Mouse (Mus musculus) CH12.LX (cell line): ENCODE data around the gene Trim80. TPM values are rescaled to one million over a fixed set of nuclear protein-coding genes. Genes with fewer than 3 reads are reported as not detected.

ENCODE experiments used
- DNase-seq: peaks from one replicate; pipeline ENCODE4 v3.0.0-alpha.2; 2013; ENCODE audit errors: extremely low read depth
- H3K27ac ChIP-seq: 2 replicates; pipeline ENCODE4 v1.5.1; 2012; ENCODE audit warnings: low read depth, mild to moderate bottlenecking, control low read depth, moderate library complexity; ENCODE audit not compliant: insufficient read depth
- H3K27me3 ChIP-seq: replicated peaks from 2 replicates; pipeline ENCODE3; 2012; ENCODE audit warnings: inconsistent platforms
- H3K36me3 ChIP-seq, 2 experiments: replicated peaks in 1 of 2; 2 replicates each; pipeline versions ENCODE3 to v1.6.1; 2012; ENCODE audit warnings: inconsistent platforms in 1 of 2, low read length in 1 of 2, mild to moderate bottlenecking in 1 of 2, mixed read lengths in 1 of 2, moderate library complexity in 1 of 2; ENCODE audit not compliant: control insufficient read depth in 1 of 2, insufficient read depth in 1 of 2
- H3K4me1 ChIP-seq, 2 experiments: 2 replicates each; pipeline ENCODE4 v1.6.1; 2012; ENCODE audit warnings: inconsistent platforms in 1 of 2, moderate library complexity in 1 of 2; ENCODE audit not compliant: insufficient read depth in 2 of 2, control insufficient read depth in 1 of 2
- H3K4me2 ChIP-seq: 2 replicates; pipeline ENCODE4 v1.6.1; 2012; ENCODE audit warnings: low read depth, mild to moderate bottlenecking, control low read depth; ENCODE audit not compliant: poor library complexity, insufficient read depth, severe bottlenecking
- H3K4me3 ChIP-seq, 3 experiments: fragments of 150-350 bp in 1 of 3; sonication (generic) in 1 of 3; replicated peaks in 1 of 3; 2 replicates each; pipeline versions ENCODE3 to v1.5.1; 2011 to 2012; ENCODE audit warnings: low read depth in 2 of 3, low read length in 2 of 3, mild to moderate bottlenecking in 2 of 3, moderate library complexity in 2 of 3, control low read depth in 1 of 3, improper control_type of control experiment in 1 of 3, inconsistent platforms in 1 of 3, mixed read lengths in 1 of 3; ENCODE audit not compliant: poor library complexity in 1 of 3
- H3K79me2 ChIP-seq: replicated peaks from 2 replicates; pipeline ENCODE4 v1.6.1; 2012; ENCODE audit warnings: mild to moderate bottlenecking, moderate library complexity; ENCODE audit not compliant: control insufficient read depth, poor library complexity, insufficient read depth, severe bottlenecking; ENCODE audit errors: extremely low read depth
- H3K9ac ChIP-seq: 2 replicates; pipeline ENCODE4 v1.6.1; 2012; ENCODE audit warnings: low read depth, mild to moderate bottlenecking, control low read depth, moderate library complexity; ENCODE audit not compliant: insufficient read depth
- H3K9me3 ChIP-seq: replicated peaks from 2 replicates; pipeline ENCODE3; 2012; ENCODE audit warnings: low read length, inconsistent platforms, mixed read lengths
- CHD1 ChIP-seq: IDR thresholded peaks from 2 replicates; pipeline ENCODE4 v1.6.1; 2012; ENCODE audit warnings: low read depth, low read length, improper control_type of control experiment, inconsistent platforms
- CHD2 ChIP-seq: IDR thresholded peaks from 2 replicates; pipeline ENCODE4 v1.6.1; 2011; ENCODE audit warnings: low read length, improper control_type of control experiment
- CTCF ChIP-seq, 2 experiments: IDR thresholded peaks in 1 of 2; conservative IDR thresholded peaks in 1 of 2; 2 replicates each; pipeline ENCODE4 v1.5.1; 2011 to 2012; ENCODE audit warnings: low read depth in 2 of 2, low read length in 2 of 2, improper control_type of control experiment in 1 of 2, inconsistent platforms in 1 of 2, mild to moderate bottlenecking in 1 of 2, moderate library complexity in 1 of 2
- E2F4 ChIP-seq: IDR thresholded peaks from 2 replicates; pipeline ENCODE4 v1.6.1; 2011; ENCODE audit warnings: low read depth, low read length, improper control_type of control experiment; ENCODE audit not compliant: insufficient replicate concordance
- ELF1 ChIP-seq: IDR thresholded peaks from 2 replicates; pipeline ENCODE4 v1.6.1; 2014; ENCODE audit warnings: low read depth, mild to moderate bottlenecking, inconsistent platforms, low read length, improper control_type of control experiment
- ETS1 ChIP-seq: conservative IDR thresholded peaks from 2 replicates; pipeline ENCODE4 v1.6.1; 2012; ENCODE audit warnings: low read depth, mild to moderate bottlenecking, inconsistent platforms, low read length, improper control_type of control experiment, moderate library complexity
- GABPA ChIP-seq: IDR thresholded peaks from 2 replicates; pipeline ENCODE4 v1.6.1; 2012; ENCODE audit warnings: low read depth, low read length, improper control_type of control experiment, inconsistent platforms; ENCODE audit not compliant: insufficient replicate concordance
- HCFC1 ChIP-seq: IDR thresholded peaks from 2 replicates; pipeline ENCODE4 v1.6.1; 2012; ENCODE audit warnings: low read depth, mild to moderate bottlenecking, inconsistent platforms, low read length, improper control_type of control experiment
- IRF4 ChIP-seq: IDR thresholded peaks from 2 replicates; pipeline ENCODE4 v1.6.1; 2014; ENCODE audit warnings: low read depth, mild to moderate bottlenecking, inconsistent platforms, low read length, improper control_type of control experiment
- JUN ChIP-seq: IDR thresholded peaks from 2 replicates; pipeline ENCODE4 v1.6.1; 2011; ENCODE audit warnings: low read depth, mild to moderate bottlenecking, low read length, improper control_type of control experiment, moderate library complexity; ENCODE audit not compliant: insufficient read depth
- KAT2A ChIP-seq: IDR thresholded peaks from 2 replicates; pipeline ENCODE4 v1.6.1; 2012; ENCODE audit warnings: low read length, improper control_type of control experiment, inconsistent platforms; ENCODE audit not compliant: insufficient replicate concordance
- MAFK ChIP-seq: IDR thresholded peaks from 2 replicates; pipeline ENCODE4 v1.6.1; 2011; ENCODE audit warnings: low read length, improper control_type of control experiment; ENCODE audit not compliant: insufficient replicate concordance
- MAX ChIP-seq: IDR thresholded peaks from 2 replicates; pipeline ENCODE4 v1.6.1; 2011; ENCODE audit warnings: low read length, improper control_type of control experiment
- MAZ ChIP-seq: IDR thresholded peaks from 2 replicates; pipeline ENCODE4 v1.6.1; 2012; ENCODE audit warnings: low read depth, mild to moderate bottlenecking, inconsistent platforms, low read length, improper control_type of control experiment, moderate library complexity
- MEF2A ChIP-seq: IDR thresholded peaks from 2 replicates; pipeline ENCODE4 v1.6.1; 2014; ENCODE audit warnings: low read depth, mild to moderate bottlenecking, inconsistent platforms, low read length, improper control_type of control experiment, borderline replicate concordance
- MXI1 ChIP-seq: IDR thresholded peaks from 2 replicates; pipeline ENCODE4 v1.6.1; 2011; ENCODE audit warnings: mild to moderate bottlenecking, low read depth, low read length, improper control_type of control experiment
- MYC ChIP-seq: IDR thresholded peaks from 2 replicates; pipeline ENCODE4 v1.6.1; 2011; ENCODE audit warnings: low read depth, mild to moderate bottlenecking, improper control_type of control experiment, low read length
- NELFE ChIP-seq: IDR thresholded peaks from 2 replicates; pipeline ENCODE4 v1.6.1; 2011; ENCODE audit warnings: low read depth, low read length, improper control_type of control experiment
- NRF1 ChIP-seq: IDR thresholded peaks from 2 replicates; pipeline ENCODE4 v1.6.1; 2014; ENCODE audit warnings: low read depth, mild to moderate bottlenecking, inconsistent platforms, low read length, improper control_type of control experiment, moderate library complexity
- RAD21 ChIP-seq: IDR thresholded peaks from 2 replicates; pipeline ENCODE4 v1.6.1; 2011; ENCODE audit warnings: low read depth, mild to moderate bottlenecking, low read length, improper control_type of control experiment, moderate library complexity
- RCOR1 ChIP-seq: conservative IDR thresholded peaks from 2 replicates; pipeline ENCODE4 v1.6.1; 2012; ENCODE audit warnings: low read depth, mild to moderate bottlenecking, inconsistent platforms, low read length, improper control_type of control experiment
- SIN3A ChIP-seq: IDR thresholded peaks from 2 replicates; pipeline ENCODE4 v1.6.1; 2012; ENCODE audit warnings: low read length, improper control_type of control experiment, inconsistent platforms
- SMC3 ChIP-seq: IDR thresholded peaks from 2 replicates; pipeline ENCODE4 v1.6.1; 2011; ENCODE audit warnings: low read depth, low read length, improper control_type of control experiment
- TBP ChIP-seq: conservative IDR thresholded peaks from 2 replicates; pipeline ENCODE4 v1.6.1; 2011; ENCODE audit warnings: low read depth, low read length, improper control_type of control experiment
- TCF12 ChIP-seq: IDR thresholded peaks from 2 replicates; pipeline ENCODE4 v1.6.1; 2014; ENCODE audit warnings: low read depth, mild to moderate bottlenecking, inconsistent platforms, low read length, improper control_type of control experiment
- UBTF ChIP-seq: IDR thresholded peaks from 2 replicates; pipeline ENCODE4 v1.6.1; 2012; ENCODE audit warnings: low read depth, mild to moderate bottlenecking, inconsistent platforms, low read length, improper control_type of control experiment, moderate library complexity
- USF1 ChIP-seq: IDR thresholded peaks from 2 replicates; pipeline ENCODE4 v1.6.1; 2014; ENCODE audit warnings: low read depth, mild to moderate bottlenecking, inconsistent platforms, low read length, improper control_type of control experiment
- USF2 ChIP-seq: conservative IDR thresholded peaks from 2 replicates; pipeline ENCODE4 v1.6.1; 2011; ENCODE audit warnings: low read depth, low read length, improper control_type of control experiment
- ZC3H11A ChIP-seq: IDR thresholded peaks from 2 replicates; pipeline ENCODE4 v1.6.1; 2012; ENCODE audit warnings: low read depth, mild to moderate bottlenecking, inconsistent platforms, low read length, improper control_type of control experiment
- ZKSCAN1 ChIP-seq: IDR thresholded peaks from 2 replicates; pipeline ENCODE4 v1.6.1; 2012; ENCODE audit warnings: low read depth, inconsistent platforms, low read length, improper control_type of control experiment, borderline replicate concordance
- ZMIZ1 ChIP-seq: IDR thresholded peaks from 2 replicates; pipeline ENCODE4 v1.6.1; 2012; ENCODE audit warnings: low read depth, mild to moderate bottlenecking, inconsistent platforms, low read length, improper control_type of control experiment
- ZNF384 ChIP-seq: IDR thresholded peaks from 2 replicates; pipeline ENCODE4 v1.6.1; 2012; ENCODE audit warnings: low read depth, low read length, improper control_type of control experiment, inconsistent platforms
- dilution Hi-C: fragments of 300-500 bp; cut with MboI; formaldehyde crosslinking; loops from 2 replicates; pipeline ENCODE4 v1.14.3; 2020; ENCODE audit warnings: low sequenced_read_pairs; ENCODE audit not compliant: extremely low pct_unique_long_range_greater_than_20kb, extremely low pct_ligation_motif_present
- in situ Hi-C: fragments of 300-500 bp; cut with MboI; formaldehyde crosslinking; loops from 3 replicates; pipeline ENCODE4 v1.14.3; 2019; ENCODE audit warnings: low sequenced_read_pairs, low pct_ligation_motif_present, low pct_unique_long_range_greater_than_20kb, mixed read lengths
- polyA plus RNA-seq: library from polyadenylated mRNA; unstranded; fragments of >175 nt; gene quantifications from 2 replicates; pipeline ENCODE4 v1.2.1, GENCODE M21; 2012; ENCODE audit warnings: low read depth; ENCODE audit not compliant: insufficient read length
- total RNA-seq, 2 experiments: library from RNA; depleted of rRNA; stranded (reverse); fragments of 300-350 nt in 1 of 2; fragments of >200 nt in 1 of 2; gene quantifications; 2 replicates each; pipeline ENCODE4 v1.2.3; 2012 to 2014

The Trim80 gene
- total and polyA plus RNA-seq, 3 experiments, result not detected

DNA sequence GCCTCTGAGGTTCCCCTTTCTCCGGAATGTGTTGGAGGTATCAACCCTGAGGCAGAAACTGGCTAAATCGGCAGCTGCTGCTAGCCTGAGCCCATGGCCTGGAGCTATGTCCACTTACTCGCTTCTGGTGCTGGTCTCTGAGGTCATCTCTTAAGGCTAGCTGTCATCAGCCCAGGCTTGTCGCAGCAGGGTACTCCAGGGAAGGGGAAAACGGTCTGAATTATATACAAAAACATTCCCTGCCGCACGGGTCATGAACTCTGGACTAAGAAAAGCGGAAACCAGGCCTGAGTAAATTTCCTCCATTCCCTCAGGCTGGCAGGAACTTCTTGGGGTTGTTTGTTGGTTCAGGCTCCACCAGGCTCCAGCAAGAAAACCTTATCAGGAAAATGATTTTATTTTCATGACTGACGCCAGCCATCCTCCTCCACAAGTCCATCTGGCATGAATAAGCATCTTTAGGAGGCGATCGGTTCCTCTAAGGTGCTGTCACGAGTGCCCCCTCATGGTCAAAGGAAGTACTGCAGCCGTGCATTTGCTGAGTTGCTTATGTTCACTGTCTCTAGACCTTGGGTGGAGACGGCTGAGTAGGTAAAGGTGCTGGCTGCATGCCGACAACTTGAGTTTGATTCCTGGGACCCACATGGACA lies 33.4 kb downstream of the Trim80 start (continued):
- TF ChIP-seq MYC (peak; percentile 90), TBP (peak; percentile 72; the same call in 1 of the 2 replicates), IRF4 (peak; percentile 76), NRF1 (peak; percentile 49; the same call in 1 of the 2 replicates), USF2 (no peak), CTCF (conservative IDR thresholded peaks at IDR 0.05 in 1 of 2, IDR thresholded peaks at IDR 0.05 in 1 of 2; ENCODE audit: low read depth in 2 of 2, low read length in 2 of 2) (peak; percentile 99 to 100), USF1 (no peak), KAT2A (0 out of 2 replicates have a peak, but pooled peaks have one; percentile 33), MAX (peak; percentile 88), SIN3A (peak; percentile 93)

DNA sequence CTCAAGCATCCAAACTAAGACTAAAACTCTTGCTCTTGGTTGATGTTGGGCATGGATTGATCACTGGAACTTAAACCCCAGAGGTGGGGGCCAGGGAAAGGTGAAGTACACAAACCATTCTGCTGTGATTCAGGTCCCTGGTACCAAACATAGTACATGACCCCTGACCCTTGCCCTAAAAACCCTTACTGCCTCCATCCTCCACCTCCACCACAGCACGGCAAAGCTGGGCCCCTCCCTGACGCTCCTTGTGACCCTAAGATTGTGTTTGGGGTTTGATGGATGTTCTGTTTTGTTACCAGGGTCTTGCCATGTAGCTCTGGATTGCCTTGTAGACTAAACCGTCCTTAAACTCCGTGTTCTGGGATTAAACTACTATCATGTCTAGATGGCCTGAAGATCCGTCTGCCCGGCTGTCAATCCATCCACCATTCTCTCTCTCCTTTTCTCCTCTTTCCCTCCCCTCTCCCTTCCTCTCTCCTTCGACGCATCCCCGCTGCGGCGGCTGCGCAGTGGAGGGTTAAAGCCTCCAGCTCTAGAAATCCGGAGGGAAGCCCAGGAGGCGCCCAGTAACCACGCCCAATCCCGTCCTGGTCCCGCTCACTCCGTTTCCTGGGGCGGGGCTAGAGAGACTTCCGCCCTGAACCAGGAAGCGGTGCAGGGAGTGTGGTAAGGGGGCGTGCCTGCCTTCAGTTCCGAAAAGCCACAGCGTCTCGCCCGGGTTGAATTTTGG lies 34.8 kb downstream of the Trim80 start, which contains the start of gene Armc7:
TSS of gene Armc7 (plus strand) at position 643 of the 733 bp plus-strand sequence.
- Histone ChIP-seq H3K4me1 (peaks cover 10 to 53% of the 10 kb centered on the region in 2 experiments), H3K36me3 (peaks cover 5 to 13% of the 10 kb centered on the region in 2 experiments), H3K4me3 (peak within 1 kb of the TSS; percentile 80 to 93 (median 84)), H3K4me2 (peak within 1 kb of the TSS; percentile 91), H3K9ac (peak within 1 kb of the TSS; percentile 86), H3K27ac (peak within 1 kb of the TSS; percentile 63), H3K79me2 (peaks cover 32% of the 10 kb centered on the region), H3K9me3 (no peaks in the 10 kb centered on the region), H3K27me3 (no peaks in the 10 kb centered on the region)
- dilution Hi-C loops (no loop called here), in situ Hi-C loops (loop anchor here (10.0 kb wide), 2 partner anchors 60 to 260 kb away; partner anchors contain the start of gene Atp5h)
- peak; percentile 99 for DNase-seq
- peak; percentile 96 for TF ChIP-seq MXI1
- TF ChIP-seq ELF1, result peak; percentile 99
- peak; percentile 79 for TF ChIP-seq HCFC1
- no peak for TF ChIP-seq CHD1
- TF ChIP-seq SMC3, result no peak
- no peak for TF ChIP-seq MAFK
- TF ChIP-seq UBTF, result no peak
- no peak; the same call in 1 of the 2 replicates for TF ChIP-seq TBP
- TF ChIP-seq RCOR1, result 0 out of 2 replicates have a peak, but pooled peaks have one; percentile 25
- peak; percentile 99 for TF ChIP-seq SIN3A
- 0 out of 2 replicates have a peak, but pooled peaks have one; percentile 50 for TF ChIP-seq KAT2A
- TF ChIP-seq TCF12, result peak; percentile 68; the same call in 1 of the 2 replicates
- no peak for TF ChIP-seq RAD21
- TF ChIP-seq USF1, result no peak
- no peak for TF ChIP-seq GABPA
- TF ChIP-seq MAZ, result no peak
- TF ChIP-seq MEF2A, result peak; percentile 50; the same call in 1 of the 2 replicates
- no peak for TF ChIP-seq CHD2
- TF ChIP-seq ZC3H11A, result no peak
- peak; percentile 53; the same call in 1 of the 2 replicates for TF ChIP-seq ETS1
- TF ChIP-seq ZMIZ1, result peak; percentile 79; the same call in 1 of the 2 replicates
- no peak for TF ChIP-seq USF2
- no peak for TF ChIP-seq MYC
- no peak for TF ChIP-seq E2F4
- no peak for TF ChIP-seq JUN
- no peak for TF ChIP-seq ZKSCAN1
- 0 out of 4 replicates have a peak, but pooled peaks of 1 of the 2 experiments have one; percentile 4 for TF ChIP-seq CTCF (conservative IDR thresholded peaks at IDR 0.05 in 1 of 2, IDR thresholded peaks at IDR 0.05 in 1 of 2; ENCODE audit: low read depth in 2 of 2, low read length in 2 of 2)
- peak; percentile 84 for TF ChIP-seq NELFE
- no peak for TF ChIP-seq ZNF384
